Mouse (Mus musculus): Measurements from ENCODE around the gene Ube2h. TPM values are rescaled to one million over a fixed set of nuclear protein-coding genes. Genes with fewer than 3 reads are reported as not detected.

Ube2h gene
- 72.4 and 76.4 TPM in 2 replicates for polyA plus RNA-seq (2016; fragmentation: Nextera tagmentation; extraction: Ambion mirVana)

GRCm38 (mm10) chr6:30304399-30304917 lies at the start of gene Ube2h:
Gene Ube2h, minus strand, starts transcription at chr6:30304539.
- no peaks in the 10 kb centered on the region for H3K27me3 ChIP-seq
- H3K4me2 ChIP-seq (replicated peaks): peak within 1 kb of the TSS; percentile 68
- peak within 1 kb of the TSS; percentile 69 for H3K4me3 ChIP-seq
- WGBS: 2% methylated on average over 31 of the region's 33 CpGs
- peak within 1 kb of the TSS; percentile 94 for H3K27ac ChIP-seq
- H3K4me1 ChIP-seq: peaks cover 27% of the 10 kb centered on the region
- no peaks in the 10 kb centered on the region for H3K9me3 ChIP-seq (replicated peaks)
- peak within 1 kb of the TSS; percentile 90 for H3K9ac ChIP-seq
- ATAC-seq (ENCODE audit: low FRiP score): peak; percentile 95
- no peaks in the 10 kb centered on the region for H3K36me3 ChIP-seq

- H3K9ac ChIP-seq: no peak overlapping the region
- no peaks in the 10 kb centered on the region for H3K27me3 ChIP-seq
- no peak overlapping the region for H3K4me3 ChIP-seq
- WGBS: 73% methylated on average over 8 of the region's 8 CpGs
- H3K4me2 ChIP-seq (replicated peaks): no peak overlapping the region
- ATAC-seq (ENCODE audit: low FRiP score): no peak
- no peaks in the 10 kb centered on the region for H3K4me1 ChIP-seq
- H3K9me3 ChIP-seq (replicated peaks): no peaks in the 10 kb centered on the region
- no peaks in the 10 kb centered on the region for H3K36me3 ChIP-seq
- H3K27ac ChIP-seq: no peak overlapping the region
These were observed 49.3 kb upstream of the Ube2h start for GRCm38 (mm10) chr6:30353661-30354060.

- no peak overlapping the region for H3K27ac ChIP-seq
- H3K27me3 ChIP-seq: no peaks in the 10 kb centered on the region
- no peak for ATAC-seq (ENCODE audit: low FRiP score)
- 49% methylated on average over 8 of the region's 8 CpGs for WGBS
- H3K9ac ChIP-seq: no peak overlapping the region
- no peaks in the 10 kb centered on the region for H3K4me1 ChIP-seq
- no peak overlapping the region for H3K4me2 ChIP-seq (replicated peaks)
- no peak overlapping the region for H3K4me3 ChIP-seq
- H3K36me3 ChIP-seq: no peaks in the 10 kb centered on the region
- H3K9me3 ChIP-seq (replicated peaks): no peaks in the 10 kb centered on the region
These were observed 48.4 kb upstream of the Ube2h start for GRCm38 (mm10) chr6:30352762-30353161.

GRCm38 (mm10) chr6:30351290-30351689 lies 47.0 kb upstream of the Ube2h start:
- 83% methylated on average over 9 of the region's 9 CpGs for WGBS
- no peak overlapping the region for H3K27ac ChIP-seq
- H3K4me1 ChIP-seq: no peaks in the 10 kb centered on the region
- H3K4me3 ChIP-seq: no peak overlapping the region
- H3K36me3 ChIP-seq: no peaks in the 10 kb centered on the region
- H3K9ac ChIP-seq: no peak overlapping the region
- no peak for ATAC-seq (ENCODE audit: low FRiP score)
- H3K27me3 ChIP-seq: no peaks in the 10 kb centered on the region
- no peaks in the 10 kb centered on the region for H3K9me3 ChIP-seq (replicated peaks)
- no peak overlapping the region for H3K4me2 ChIP-seq (replicated peaks)

- 88% methylated on average over 4 of the region's 4 CpGs for WGBS
These were observed 43.0 kb upstream of the Ube2h start for GRCm38 (mm10) chr6:30347288-30347801.

GRCm38 (mm10) chr6:30346737-30347136 lies 42.4 kb upstream of the Ube2h start:
- no peaks in the 10 kb centered on the region for H3K4me1 ChIP-seq
- H3K36me3 ChIP-seq: no peaks in the 10 kb centered on the region
- WGBS: 81% methylated on average over 6 of the region's 6 CpGs
- no peak overlapping the region for H3K4me2 ChIP-seq (replicated peaks)
- H3K27ac ChIP-seq: no peak overlapping the region
- H3K9me3 ChIP-seq (replicated peaks): no peaks in the 10 kb centered on the region
- no peak for ATAC-seq (ENCODE audit: low FRiP score)
- H3K9ac ChIP-seq: no peak overlapping the region
- no peaks in the 10 kb centered on the region for H3K27me3 ChIP-seq
- H3K4me3 ChIP-seq: no peak overlapping the region

More at GRCm38 (mm10) chr6:30347288-30347801, 43.0 kb upstream of the Ube2h start:
- no peaks in the 10 kb centered on the region for H3K9me3 ChIP-seq (replicated peaks)
- H3K27ac ChIP-seq: no peak overlapping the region
- H3K4me2 ChIP-seq (replicated peaks): no peak overlapping the region
- H3K27me3 ChIP-seq: no peaks in the 10 kb centered on the region
- H3K36me3 ChIP-seq: no peaks in the 10 kb centered on the region
- no peak for ATAC-seq (ENCODE audit: low FRiP score)
- no peak overlapping the region for H3K4me3 ChIP-seq
- no peaks in the 10 kb centered on the region for H3K4me1 ChIP-seq
- no peak overlapping the region for H3K9ac ChIP-seq

GRCm38 (mm10) chr6:30344032-30344431 lies 39.7 kb upstream of the Ube2h start:
- Histone ChIP-seq H3K4me1 (no peaks in the 10 kb centered on the region), H3K9me3 (replicated peaks) (no peaks in the 10 kb centered on the region), H3K36me3 (no peaks in the 10 kb centered on the region), H3K9ac (no peak overlapping the region), H3K4me2 (replicated peaks) (no peak overlapping the region), H3K4me3 (no peak overlapping the region), H3K27me3 (no peaks in the 10 kb centered on the region), H3K27ac (no peak overlapping the region)
- no peak for ATAC-seq (ENCODE audit: low FRiP score)
- WGBS: 86% methylated on average over 6 of the region's 6 CpGs

- Histone ChIP-seq H3K36me3 (no peaks in the 10 kb centered on the region), H3K9me3 (replicated peaks) (no peaks in the 10 kb centered on the region), H3K4me3 (no peak overlapping the region), H3K4me1 (no peaks in the 10 kb centered on the region), H3K27me3 (no peaks in the 10 kb centered on the region), H3K4me2 (replicated peaks) (no peak overlapping the region), H3K9ac (no peak overlapping the region), H3K27ac (no peak overlapping the region)
- WGBS: 88% methylated on average over 4 of the region's 4 CpGs
- ATAC-seq (ENCODE audit: low FRiP score): no peak
These were observed 36.0 kb upstream of the Ube2h start for GRCm38 (mm10) chr6:30340231-30340873.

- Histone ChIP-seq H3K27ac (no peak overlapping the region), H3K4me2 (replicated peaks) (no peak overlapping the region)
- WGBS: 38% methylated on average over 5 of the region's 5 CpGs
These were observed 32.6 kb upstream of the Ube2h start for GRCm38 (mm10) chr6:30336912-30337311.

GRCm38 (mm10) chr6:30332262-30332661 lies 27.9 kb upstream of the Ube2h start:
- Histone ChIP-seq H3K4me2 (replicated peaks) (no peak overlapping the region), H3K9me3 (replicated peaks) (no peaks in the 10 kb centered on the region), H3K9ac (no peak overlapping the region), H3K4me3 (no peak overlapping the region), H3K27ac (no peak overlapping the region), H3K36me3 (no peaks in the 10 kb centered on the region), H3K4me1 (no peaks in the 10 kb centered on the region), H3K27me3 (no peaks in the 10 kb centered on the region)
- 68% methylated on average over 4 of the region's 4 CpGs for WGBS
- ATAC-seq (ENCODE audit: low FRiP score): no peak

More at GRCm38 (mm10) chr6:30336912-30337311, 32.6 kb upstream of the Ube2h start:
- Histone ChIP-seq H3K4me3 (no peak overlapping the region), H3K36me3 (no peaks in the 10 kb centered on the region), H3K27me3 (no peaks in the 10 kb centered on the region), H3K4me1 (no peaks in the 10 kb centered on the region), H3K9ac (no peak overlapping the region), H3K9me3 (replicated peaks) (no peaks in the 10 kb centered on the region)
- ATAC-seq (ENCODE audit: low FRiP score): no peak

GRCm38 (mm10) chr6:30330706-30331105 lies 26.4 kb upstream of the Ube2h start:
- Histone ChIP-seq H3K4me1 (no peaks in the 10 kb centered on the region), H3K4me2 (replicated peaks) (no peak overlapping the region), H3K9me3 (replicated peaks) (no peaks in the 10 kb centered on the region), H3K36me3 (no peaks in the 10 kb centered on the region), H3K27me3 (no peaks in the 10 kb centered on the region), H3K4me3 (no peak overlapping the region), H3K27ac (no peak overlapping the region), H3K9ac (no peak overlapping the region)
- no peak for ATAC-seq (ENCODE audit: low FRiP score)
- 83% methylated on average over 5 of the region's 5 CpGs for WGBS

GRCm38 (mm10) chr6:30325932-30326501 lies 21.7 kb upstream of the Ube2h start:
- Histone ChIP-seq H3K27me3 (no peaks in the 10 kb centered on the region), H3K4me2 (replicated peaks) (no peak overlapping the region), H3K9me3 (replicated peaks) (no peaks in the 10 kb centered on the region), H3K4me3 (no peak overlapping the region), H3K4me1 (no peaks in the 10 kb centered on the region), H3K9ac (no peak overlapping the region), H3K27ac (no peak overlapping the region), H3K36me3 (no peaks in the 10 kb centered on the region)
- ATAC-seq (ENCODE audit: low FRiP score): no peak
- 78% methylated on average over 3 of the region's 4 CpGs for WGBS

- Histone ChIP-seq H3K9ac (no peak overlapping the region), H3K4me3 (no peak overlapping the region), H3K4me1 (no peaks in the 10 kb centered on the region), H3K9me3 (replicated peaks) (no peaks in the 10 kb centered on the region), H3K27me3 (no peaks in the 10 kb centered on the region), H3K4me2 (replicated peaks) (no peak overlapping the region), H3K36me3 (no peaks in the 10 kb centered on the region), H3K27ac (no peak overlapping the region)
- ATAC-seq (ENCODE audit: low FRiP score): no peak
- WGBS: 57% methylated on average over 4 of the region's 4 CpGs
These were observed 16.7 kb upstream of the Ube2h start for GRCm38 (mm10) chr6:30321002-30321401.

All from hindbrain, embryonic 12.5 days (tissue).